Mouse (Mus musculus): ENCODE results near the gene Etd. TPM values are rescaled to one million over a fixed set of nuclear protein-coding genes. Genes with fewer than 3 reads are reported as not detected.
"Not testable (repeated sequence)": the region's sequence is repeated elsewhere in the genome, so short reads cannot be mapped to it uniquely, and the experiment has no call there.

Gene Etd
- not detected for total RNA-seq (2021)
- long read RNA-seq, experiment 1: 0 reads
- long read RNA-seq, experiment 2: 0 reads

DNA sequence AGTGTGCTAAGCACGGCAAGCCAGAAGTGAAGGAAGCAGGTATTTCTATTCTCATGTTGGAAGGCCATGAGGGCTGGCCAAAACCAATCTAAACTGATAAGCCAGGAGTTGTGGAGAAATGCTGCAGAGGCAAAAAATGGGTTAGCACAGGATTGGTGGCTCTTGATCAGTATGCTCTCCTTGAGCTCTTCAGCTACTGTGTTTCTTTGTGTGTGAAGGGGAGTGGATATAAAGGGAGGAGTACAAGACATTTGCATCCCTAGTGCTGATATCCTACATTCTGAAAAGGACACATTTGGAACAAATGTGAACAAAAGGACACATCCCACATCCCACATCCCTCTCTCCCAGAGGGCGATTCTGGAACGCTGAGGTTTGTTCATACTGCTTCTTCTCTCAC is at the start of gene Etd:
Etd (plus strand) TSS at position 301 of the 400 bp plus-strand sequence.
- DNase-seq (ENCODE audit: low spot score in 2 of 2): no peak
- Histone ChIP-seq H3K27ac (no peak within 1 kb of the TSS), H3K4me3 (no peak within 1 kb of the TSS)
- no peak for TF ChIP-seq CTCF (conservative IDR thresholded peaks at IDR 0.05)

DNA sequence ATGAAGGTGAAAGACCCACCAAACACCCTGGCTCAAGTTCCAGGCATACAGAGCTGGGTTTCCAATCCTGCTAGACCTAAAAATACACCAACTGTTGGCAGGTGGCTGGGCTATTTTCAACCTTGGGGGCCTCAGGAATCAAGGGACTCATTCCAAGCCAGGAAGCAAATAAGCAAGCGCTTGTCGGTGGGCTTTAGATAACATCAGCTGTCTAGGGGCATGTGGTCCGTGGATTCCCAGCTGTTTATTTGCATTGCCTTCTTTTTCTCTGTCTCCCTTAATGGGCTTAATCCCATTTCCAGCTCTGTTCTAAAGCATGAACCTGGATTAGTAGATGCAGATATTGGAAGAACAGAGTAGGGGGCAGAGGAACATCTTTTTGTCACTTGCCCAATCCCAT is 48.4 kb upstream of the Etd start:
- Histone ChIP-seq H3K4me3 (no peak overlapping the region), H3K27ac (no peak overlapping the region)
- no peak for DNase-seq (ENCODE audit: low spot score in 2 of 2)
- no peak for TF ChIP-seq CTCF (conservative IDR thresholded peaks at IDR 0.05)

DNA sequence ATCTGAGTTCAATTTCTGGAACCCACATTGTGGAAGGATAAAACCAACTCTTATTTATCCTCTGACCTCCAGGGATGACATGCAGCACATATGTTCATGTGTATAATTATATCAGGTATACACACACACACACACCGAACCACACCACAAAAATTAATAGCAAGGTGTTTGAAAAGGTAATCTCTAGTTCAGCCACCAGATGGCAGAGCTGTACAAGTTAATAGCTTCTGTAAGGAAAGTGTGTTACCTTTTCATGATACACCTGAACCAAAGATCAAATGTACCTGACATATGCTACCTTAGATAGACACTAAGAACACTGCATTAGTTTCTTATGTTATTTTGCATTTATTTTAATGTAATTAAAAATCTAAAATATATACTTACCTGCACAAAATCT is 1.8 kb upstream of the Etd start:
- peak; percentile 74 for TF ChIP-seq CTCF (conservative IDR thresholded peaks at IDR 0.05)
- Histone ChIP-seq H3K4me3 (no peak overlapping the region), H3K27ac (no peak overlapping the region)
- DNase-seq (ENCODE audit: low spot score in 2 of 2): peak in 1 of 2 experiments; percentile 10

DNA sequence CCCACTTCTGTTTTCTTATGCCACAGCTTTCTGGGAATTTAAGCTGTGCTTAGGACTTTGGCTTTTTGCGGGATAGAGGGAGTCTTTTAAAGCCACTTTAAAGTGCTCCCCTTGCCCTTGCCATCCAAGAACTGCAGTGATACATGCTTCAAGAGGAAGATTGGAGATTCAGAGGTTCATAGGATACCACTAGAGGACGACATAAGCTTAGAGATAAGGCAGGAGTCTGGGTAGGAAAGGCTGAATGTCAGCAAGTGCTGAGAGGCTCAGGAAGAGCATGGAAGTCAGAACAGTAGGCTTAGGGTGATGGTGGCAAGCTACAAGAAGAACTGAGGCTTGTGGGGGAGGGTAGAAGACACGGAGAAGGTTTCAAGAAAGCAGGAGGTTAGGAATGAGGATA is 24.9 kb downstream of the Etd start:
- Histone ChIP-seq H3K4me3 (no peak overlapping the region), H3K27ac (no peak overlapping the region)
- peak in 1 of 2 experiments; percentile 4 for DNase-seq (ENCODE audit: low spot score in 2 of 2)
- peak; percentile 72 for TF ChIP-seq CTCF (conservative IDR thresholded peaks at IDR 0.05)

DNA sequence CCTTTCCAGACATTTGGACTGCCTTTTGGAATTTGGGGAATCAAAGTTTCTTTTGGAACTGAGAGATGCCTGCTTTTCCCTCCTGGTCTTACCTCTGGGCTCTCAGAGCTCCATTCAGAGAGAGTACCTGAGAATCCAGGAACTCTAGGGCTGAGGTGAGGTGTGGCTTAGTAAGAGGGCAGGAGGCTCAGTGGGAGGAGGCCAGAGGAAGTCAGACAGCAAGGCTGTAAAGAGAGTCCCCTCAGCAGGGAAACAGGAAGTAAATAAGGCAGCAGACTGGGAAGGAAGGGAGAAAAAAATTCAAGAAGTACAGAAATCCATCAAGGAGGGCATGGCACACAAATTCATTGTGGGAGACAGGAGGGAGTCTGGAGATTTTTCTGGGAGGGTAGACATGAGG is 29.5 kb downstream of the Etd start:
- not testable (repeated sequence) for DNase-seq (ENCODE audit: low spot score in 2 of 2); H3K27ac ChIP-seq; H3K4me3 ChIP-seq

Other genes starting within 250 kb of the Etd start
- not detected for gene Plac1, start 194.8 kb upstream of the Etd start, total RNA-seq (2021)
- 1 to 10 TPM; 3.0 to 3.7 TPM for gene Fam122b, start 165.1 kb upstream of the Etd start, total RNA-seq (2021)
- not detected for gene Fam122c, start 161.5 kb upstream of the Etd start, total RNA-seq (2021)
- 10 to 100 TPM in 1 of 2 experiments, 1 to 10 TPM in 1; 9.7 to 12.4 TPM for gene Mospd1, start 64.4 kb upstream of the Etd start, total RNA-seq (2021)
- gene Rtl8c, start 173.1 kb downstream of the Etd start, total RNA-seq (2021): 100 to 1,000 TPM; 174 to 189 TPM
- under 1 TPM in 1 of 2 experiments, not detected in 1; 0.71 TPM for gene Gm14597, start 174.1 kb downstream of the Etd start, total RNA-seq (2021)
- gene Rtl8a, start 208.8 kb downstream of the Etd start, total RNA-seq (2021): 100 to 1,000 TPM; 198 to 264 TPM
- 100 to 1,000 TPM; 164 to 168 TPM for gene Rtl8b, start 235.5 kb downstream of the Etd start, total RNA-seq (2021)